Mouse (Mus musculus): ENCODE results near the gene Rbm39. TPM values are rescaled to one million over a fixed set of nuclear protein-coding genes. Genes with fewer than 3 reads are reported as not detected.
A peak's percentile ranks its signal among the peaks of the same experiment; 100 is the strongest.
"Not testable (repeated sequence)": the region's sequence is repeated elsewhere in the genome, so short reads cannot be mapped to it uniquely, and the experiment has no call there.

Gene Rbm39
- 32.5 and 46.7 TPM in 2 replicates for polyA plus RNA-seq (2012; rRNA removed)

GRCm38 (mm10) chr2:156180094-156180821, at the start of gene Rbm39:
Gene Rbm39, minus strand, starts transcription at chr2:156180238.
- DNase-seq (ENCODE audit: low read depth), result peak; percentile 94

- DNase-seq (ENCODE audit: low read depth), result no peak
These were observed 49.1 kb upstream of the Rbm39 start for GRCm38 (mm10) chr2:156229171-156229570.

GRCm38 (mm10) chr2:156227689-156228088, 47.7 kb upstream of the Rbm39 start:
- no peak for DNase-seq (ENCODE audit: low read depth)

GRCm38 (mm10) chr2:156224043-156224442, 44.0 kb upstream of the Rbm39 start:
- DNase-seq (ENCODE audit: low read depth), result no peak

GRCm38 (mm10) chr2:156222100-156222499, 42.1 kb upstream of the Rbm39 start:
- DNase-seq (ENCODE audit: low read depth), result no peak

- no peak for DNase-seq (ENCODE audit: low read depth)
These were observed 37.7 kb upstream of the Rbm39 start for GRCm38 (mm10) chr2:156217786-156218185.

GRCm38 (mm10) chr2:156203917-156204316, 23.9 kb upstream of the Rbm39 start:
- DNase-seq (ENCODE audit: low read depth), result no peak

GRCm38 (mm10) chr2:156202848-156203437, 22.9 kb upstream of the Rbm39 start:
- DNase-seq (ENCODE audit: low read depth), result no peak

GRCm38 (mm10) chr2:156201486-156201885, 21.4 kb upstream of the Rbm39 start:
- no peak for DNase-seq (ENCODE audit: low read depth)

GRCm38 (mm10) chr2:156199944-156200343, 19.9 kb upstream of the Rbm39 start:
- DNase-seq (ENCODE audit: low read depth), result no peak

- no peak for DNase-seq (ENCODE audit: low read depth)
These were observed 17.3 kb upstream of the Rbm39 start for GRCm38 (mm10) chr2:156197129-156197911.

GRCm38 (mm10) chr2:156196302-156197128, 16.5 kb upstream of the Rbm39 start, which contains the start of gene Phf20:
Gene Phf20, plus strand, starts transcription at chr2:156196466.
- no peak for DNase-seq (ENCODE audit: low read depth)

- DNase-seq (ENCODE audit: low read depth), result no peak
These were observed 14.5 kb upstream of the Rbm39 start for GRCm38 (mm10) chr2:156194571-156194970.

GRCm38 (mm10) chr2:156193066-156193862, 13.2 kb upstream of the Rbm39 start:
- DNase-seq (ENCODE audit: low read depth), result no peak

- no peak for DNase-seq (ENCODE audit: low read depth)
These were observed 12.0 kb upstream of the Rbm39 start for GRCm38 (mm10) chr2:156192068-156192467.

GRCm38 (mm10) chr2:156191540-156191939, 11.5 kb upstream of the Rbm39 start:
- DNase-seq (ENCODE audit: low read depth), result no peak

GRCm38 (mm10) chr2:156190004-156190896, 10.2 kb upstream of the Rbm39 start:
- DNase-seq (ENCODE audit: low read depth), result no peak

GRCm38 (mm10) chr2:156189241-156189640, 9.2 kb upstream of the Rbm39 start:
- DNase-seq (ENCODE audit: low read depth), result not testable (repeated sequence)

GRCm38 (mm10) chr2:156181592-156181991, 1.6 kb upstream of the Rbm39 start:
- DNase-seq (ENCODE audit: low read depth), result no peak
